Mouse (Mus musculus) erythroblast, adult 5-6 weeks (primary cell): ENCODE data around the gene Rab4a. TPM values are rescaled to one million over a fixed set of nuclear protein-coding genes. Genes with fewer than 3 reads are reported as not detected.

Experiments
- ATAC-seq: replicated peaks from 2 replicates; pipeline ENCODE4 v1.8.0; 2016; ENCODE audit warnings: moderate number of reproducible peaks, mild to moderate bottlenecking, moderate TSS enrichment, inconsistent platforms; ENCODE audit not compliant: poor library complexity, low FRiP score, severe bottlenecking
- total RNA-seq, 2 experiments: library from RNA; stranded (forward) in 1 of 2; stranded (reverse) in 1 of 2; fragments of 150-400 nt in 1 of 2; fragments of 200-764, 138-1000 nt in 1 of 2; gene quantifications; 2 replicates each; pipeline versions ENCODE4 v1.2.3 to v1.2.4; 2015 to 2017; ENCODE audit warnings: low replicate concordance in 2 of 2

The Rab4a gene
- total RNA-seq (2015; ENCODE audit: low replicate concordance), result 2.1 and 8.5 TPM in 2 replicates
- 1.7 and 2.6 TPM in 2 replicates for total RNA-seq (2017; ENCODE audit: low replicate concordance)

GRCm38 (mm10) chr8:123805718-123806373 is at the start of gene Rab4a:
Rab4a (plus strand) TSS chr8:123805985.
- ATAC-seq, result peak; percentile 47

- no peak for ATAC-seq
Measured at GRCm38 (mm10) chr8:123756901-123757300, 48.9 kb upstream of the Rab4a start.

GRCm38 (mm10) chr8:123758935-123759334 is 46.9 kb upstream of the Rab4a start:
- no peak for ATAC-seq

- ATAC-seq, result no peak
Measured at GRCm38 (mm10) chr8:123759933-123760332, 45.9 kb upstream of the Rab4a start.

GRCm38 (mm10) chr8:123760579-123760978 is 45.2 kb upstream of the Rab4a start:
- no peak for ATAC-seq

GRCm38 (mm10) chr8:123761266-123761882 is 44.4 kb upstream of the Rab4a start:
- ATAC-seq, result no peak

- no peak for ATAC-seq
Measured at GRCm38 (mm10) chr8:123761883-123762270, 43.9 kb upstream of the Rab4a start.

GRCm38 (mm10) chr8:123763355-123763754 is 42.4 kb upstream of the Rab4a start:
- ATAC-seq, result no peak

GRCm38 (mm10) chr8:123764671-123765070 is 41.1 kb upstream of the Rab4a start:
- ATAC-seq, result no peak

GRCm38 (mm10) chr8:123766516-123766915 is 39.3 kb upstream of the Rab4a start:
- no peak for ATAC-seq

GRCm38 (mm10) chr8:123767874-123768273 is 37.9 kb upstream of the Rab4a start:
- no peak for ATAC-seq

GRCm38 (mm10) chr8:123768492-123769356 is 37.1 kb upstream of the Rab4a start:
- ATAC-seq, result no peak

GRCm38 (mm10) chr8:123773468-123773867 is 32.3 kb upstream of the Rab4a start:
- ATAC-seq, result 0 out of 2 replicates have a peak, but pooled peaks have one; percentile 23

- no peak for ATAC-seq
Measured at GRCm38 (mm10) chr8:123774491-123774890, 31.3 kb upstream of the Rab4a start.

GRCm38 (mm10) chr8:123777319-123777718 is 28.5 kb upstream of the Rab4a start:
- no peak for ATAC-seq

GRCm38 (mm10) chr8:123780471-123780870 is 25.3 kb upstream of the Rab4a start:
- ATAC-seq, result no peak

GRCm38 (mm10) chr8:123781256-123781655 is 24.5 kb upstream of the Rab4a start:
- no peak for ATAC-seq

- no peak for ATAC-seq
Measured at GRCm38 (mm10) chr8:123783525-123784249, 22.1 kb upstream of the Rab4a start.

- no peak for ATAC-seq
Measured at GRCm38 (mm10) chr8:123786166-123786565, 19.6 kb upstream of the Rab4a start.

GRCm38 (mm10) chr8:123786644-123787043 is 19.1 kb upstream of the Rab4a start:
- no peak for ATAC-seq
